In the genomic region with DNA sequence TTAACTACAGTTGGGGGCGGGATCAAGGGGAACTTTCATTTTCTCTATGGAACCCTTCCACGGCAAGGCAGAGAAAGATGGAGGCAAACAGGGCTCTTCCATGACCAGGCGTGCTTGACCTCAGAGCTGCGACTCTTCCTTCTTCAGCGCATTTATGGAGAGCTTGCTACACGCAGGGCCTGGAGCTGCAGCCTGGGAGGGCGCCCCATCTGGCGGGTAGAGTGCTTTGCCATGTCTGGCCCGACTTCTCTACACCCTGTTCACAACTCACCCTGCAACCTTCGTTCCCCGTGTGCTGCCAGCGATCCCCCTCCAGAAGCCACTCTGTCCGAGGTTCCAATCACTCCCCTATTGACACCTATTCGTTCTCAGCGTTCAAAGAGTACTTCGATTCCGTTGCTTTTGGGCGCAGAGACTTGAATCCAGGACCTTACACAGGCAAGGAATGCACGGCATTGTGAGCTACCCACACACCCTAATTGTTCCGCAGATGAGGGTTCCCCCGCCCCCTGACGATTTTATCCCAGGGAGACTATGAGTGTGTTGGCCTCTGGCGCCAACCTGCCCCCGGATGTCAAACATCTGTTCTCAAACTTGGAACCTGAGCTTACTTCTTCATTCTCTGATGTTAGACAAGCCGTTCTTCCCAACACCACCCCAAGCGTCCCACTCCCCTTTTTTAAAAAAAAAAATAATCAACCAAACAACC, we compare ENCODE assay signal across 8 mouse cellular contexts. TPM values are rescaled to one million over a fixed set of nuclear protein-coding genes. Genes with fewer than 3 reads are reported as not detected.
DNase-seq lines count a peak whose midpoint lies in the region; ATAC-seq and TF ChIP-seq lines count a peak whose summit lies in the region.

A gene (plus strand): TSS at position 74 of the 709 bp plus-strand sequence.

- H3K9me3 ChIP-seq in midbrain, postnatal 0 days (ENCODE audit: low read length) = no peaks in the 10 kb centered on the region

- ATAC-seq in midbrain, postnatal 0 days (ENCODE audit: low FRiP score) = no peak

- TF ChIP-seq POLR2A in testis, adult 2 months (IDR thresholded peaks at IDR 0.05; ENCODE audit: control insufficient read depth, low read depth, low read length) = no peak

- peak within 1 kb of the TSS; percentile 46 for H3K4me3 ChIP-seq in midbrain, postnatal 0 days (ENCODE audit: low read depth, low read length)
- peak within 1 kb of the TSS; percentile 87 for H3K4me3 ChIP-seq in testis, adult 2 months (ENCODE audit: control insufficient read depth, low read depth, low read length)

- H3K4me2 ChIP-seq in midbrain, postnatal 0 days (ENCODE audit: low read depth, low read length, poor library complexity, severe bottlenecking) = peak within 1 kb of the TSS; percentile 72

- no peaks in the 10 kb centered on the region for H3K4me1 ChIP-seq in midbrain, postnatal 0 days (ENCODE audit: insufficient read depth, low read length)
- peaks cover 36% of the 10 kb centered on the region for H3K4me1 ChIP-seq in testis, adult 2 months (ENCODE audit: control insufficient read depth, insufficient read depth, low read length)

- peak; percentile 60 for TF ChIP-seq CTCF in midbrain, postnatal 0 days (IDR thresholded peaks at IDR 0.05)
- TF ChIP-seq CTCF in testis, adult 2 months (IDR thresholded peaks at IDR 0.05; ENCODE audit: control insufficient read depth, insufficient read depth, insufficient replicate concordance, low read depth, low read length) = peak; percentile 30; the same call in 1 of the 2 replicates

- DNase-seq in 3T3-L1 (ENCODE audit: low read depth, low spot score) = peak; percentile 83
- peak; percentile 67 for DNase-seq in T-cell, adult 2 months (ENCODE audit: low spot score)
- DNase-seq in embryo, embryonic 9.5 days (ENCODE audit: extremely low spot score) = peak; percentile 34
- DNase-seq in heart, adult 8-10 months (ENCODE audit: low spot score) = peak; percentile 65
- DNase-seq in kidney, adult 8-10 months = peak; percentile 50 to 58
- peak; percentile 74 for DNase-seq in liver
- no peak for DNase-seq in midbrain, postnatal 0 days (ENCODE audit: low spot score)

- H3K27ac ChIP-seq in midbrain, postnatal 0 days (ENCODE audit: low read depth, low read length) = no peak within 1 kb of the TSS
- H3K27ac ChIP-seq in testis, adult 2 months (ENCODE audit: control insufficient read depth, insufficient read depth, low read depth, low read length) = peak within 1 kb of the TSS; percentile 80

- H3K36me3 ChIP-seq in midbrain, postnatal 0 days (ENCODE audit: insufficient read depth, low read length) = no peaks in the 10 kb centered on the region
- no peaks in the 10 kb centered on the region for H3K36me3 ChIP-seq in testis, adult 2 months (ENCODE audit: control insufficient read depth, insufficient read depth, low read length)

- 4% methylated on average over 26 of the region's 26 CpGs for WGBS in midbrain, postnatal 0 days

- peaks cover 16% of the 10 kb centered on the region for H3K27me3 ChIP-seq in midbrain, postnatal 0 days (ENCODE audit: insufficient read depth, low read length)
- H3K27me3 ChIP-seq in testis, adult 2 months (ENCODE audit: control insufficient read depth, insufficient read depth, low read length) = no peaks in the 10 kb centered on the region

- H3K9ac ChIP-seq in midbrain, postnatal 0 days (replicated peaks; ENCODE audit: low read length, poor library complexity, severe bottlenecking) = peak within 1 kb of the TSS; percentile 20; the same call in 1 of the 2 replicates

RNA-seq across cellular contexts. Expression of the gene that starts here (rescaled TPM):
- total RNA-seq in heart, adult 8-10 months (2022) = 10 to 100 TPM; 46.3 to 65.6 (median 57.4) TPM
- total RNA-seq in midbrain, postnatal 0 days (2014; rRNA removed) = 29.1 and 35.8 TPM in 2 replicates
- 15.7 and 17.4 TPM in 2 replicates for polyA plus RNA-seq in midbrain, postnatal 0 days (2015; fragmentation: Nextera tagmentation; extraction: Ambion mirVana)
- polyA plus RNA-seq in testis, adult 2 months (2012; rRNA removed) = 17.6 and 18.9 TPM in 2 replicates
